Mouse (Mus musculus): ENCODE data around the gene Lias.

Gene Lias

DNA sequence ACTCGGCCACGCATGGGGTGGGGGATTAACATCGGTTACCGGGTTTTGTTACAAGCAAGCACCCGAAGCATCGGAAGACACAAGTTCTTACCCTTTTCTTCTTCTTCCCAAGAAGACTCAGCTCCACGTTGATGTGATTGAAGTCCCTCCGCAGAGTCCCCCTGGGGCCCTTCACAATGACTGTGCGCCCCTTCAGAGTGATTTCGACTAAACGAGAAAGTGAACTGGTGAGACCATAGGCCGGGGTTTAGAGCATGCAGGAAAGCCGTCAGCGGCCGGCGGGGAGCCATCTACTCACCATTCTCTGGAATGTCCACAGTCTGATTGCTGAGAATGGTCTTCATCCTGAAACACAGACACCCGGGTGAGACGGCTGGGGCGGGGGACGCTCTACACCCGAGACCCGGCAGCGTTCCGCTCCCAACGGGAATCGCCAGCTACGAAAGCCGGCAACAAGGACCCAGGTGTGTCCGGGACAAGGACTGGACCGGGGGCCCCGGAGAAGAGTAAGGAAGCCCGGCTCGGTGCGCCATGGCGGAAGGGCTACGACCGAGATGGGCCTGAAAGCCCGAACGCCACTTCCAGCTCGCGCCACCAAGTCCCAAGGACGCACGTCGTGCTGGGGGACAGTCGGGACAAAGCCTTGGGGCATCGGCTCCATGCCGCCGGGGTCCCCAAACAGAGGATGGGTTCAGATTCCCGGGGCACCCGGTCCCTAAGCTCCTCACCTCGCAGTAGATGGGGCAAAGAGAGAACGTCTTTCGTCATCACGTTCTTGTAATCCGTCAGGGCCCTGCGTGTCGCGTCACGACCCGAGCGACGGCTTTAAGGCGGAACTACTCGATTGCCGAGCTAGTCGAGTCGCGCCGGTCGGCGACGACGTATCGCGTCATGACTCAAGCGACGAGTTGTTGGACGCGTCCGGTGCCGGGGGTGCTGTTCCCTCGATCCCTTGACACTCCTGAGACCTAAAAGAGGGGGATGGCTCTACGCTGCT is at the start of gene Lias, which contains the start of gene Rpl9:
TSS of gene Lias (plus strand) at position 850 of the 997 bp plus-strand sequence.
TSS of gene Rpl9 (minus strand) at position 797 of the 997 bp plus-strand sequence.
- DNase-seq = peak; percentile 98

DNA sequence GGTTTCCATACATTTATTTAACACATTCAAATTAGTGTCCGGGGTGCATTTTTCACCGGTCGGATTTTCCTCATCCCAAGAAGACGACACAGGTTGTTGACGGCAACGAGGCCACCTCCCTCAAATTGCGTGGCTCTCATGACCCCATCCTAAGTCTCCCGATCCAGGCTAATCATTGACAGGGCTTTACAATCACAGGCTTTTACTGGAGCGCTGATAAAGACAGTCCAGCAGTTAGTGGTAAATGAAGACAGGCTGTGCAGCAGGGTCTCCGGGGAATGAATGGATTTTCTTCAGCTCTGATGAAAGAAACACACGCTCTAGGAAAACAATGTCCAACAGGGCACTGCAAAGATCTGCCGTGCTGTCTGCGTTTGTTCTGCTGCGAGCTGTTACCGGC is 43.1 kb upstream of the Lias start, which contains the start of gene Klb:
TSS of gene Klb (plus strand) at position 147 of the 400 bp plus-strand sequence.
- DNase-seq = no peak

DNA sequence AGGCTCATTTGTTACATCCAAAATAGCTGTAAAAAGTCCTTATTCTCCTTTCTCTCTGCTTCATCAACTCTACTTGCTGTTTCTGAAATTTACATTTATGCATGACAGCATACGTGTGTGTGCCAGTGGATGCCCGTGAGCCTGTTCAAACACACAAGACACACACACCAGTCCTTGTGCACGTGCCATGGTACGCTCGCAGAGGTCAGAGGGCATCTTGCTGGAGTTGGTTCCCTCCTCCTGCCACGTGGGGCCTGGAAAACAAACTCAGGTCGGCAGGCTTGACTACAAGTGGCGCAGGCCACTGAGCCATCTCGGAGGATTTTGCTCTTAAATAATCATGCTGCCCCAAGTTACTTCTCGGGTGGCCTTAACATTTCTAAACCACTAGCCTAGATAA is 40.8 kb upstream of the Lias start:
- DNase-seq = no peak

DNA sequence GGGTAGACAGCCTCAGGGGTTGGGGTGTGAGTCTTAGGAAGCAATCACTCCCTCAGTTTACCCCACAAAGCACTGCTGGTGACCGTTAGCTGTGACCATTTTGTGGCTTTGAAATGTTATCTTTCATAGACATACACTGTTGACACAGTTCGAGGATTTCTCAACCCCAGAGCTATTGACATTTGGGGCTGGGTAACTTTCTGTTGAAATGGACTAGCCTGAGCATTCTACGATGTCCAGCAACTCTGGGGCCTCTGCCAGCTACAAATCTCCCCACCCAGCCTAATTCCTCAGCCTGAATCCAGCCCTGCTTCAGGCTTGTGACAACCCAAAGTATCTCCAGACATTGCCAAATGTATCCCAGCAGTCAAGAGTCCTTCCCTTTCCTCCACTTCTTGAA is 37.2 kb upstream of the Lias start:
- DNase-seq = no peak

DNA sequence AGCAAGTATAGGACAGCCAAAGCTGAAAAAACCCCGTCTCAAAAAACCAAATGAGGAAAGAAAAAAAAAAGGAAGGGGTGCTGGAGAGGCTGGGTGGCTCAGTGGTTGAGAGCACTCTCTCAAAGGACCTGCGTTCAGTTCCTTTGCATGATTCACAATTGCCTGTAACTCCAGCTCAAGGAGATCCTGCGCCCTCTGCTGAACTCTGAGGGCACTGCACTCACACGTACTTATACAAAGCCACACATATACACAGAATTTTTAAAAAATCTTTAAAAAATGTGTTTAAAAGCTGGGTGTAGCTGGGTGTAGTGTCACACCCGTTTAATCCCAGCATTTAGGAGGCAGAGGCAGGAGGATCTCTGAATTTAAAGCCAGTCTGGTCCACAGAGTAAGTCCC is 36.3 kb upstream of the Lias start:
- no peak for DNase-seq

DNA sequence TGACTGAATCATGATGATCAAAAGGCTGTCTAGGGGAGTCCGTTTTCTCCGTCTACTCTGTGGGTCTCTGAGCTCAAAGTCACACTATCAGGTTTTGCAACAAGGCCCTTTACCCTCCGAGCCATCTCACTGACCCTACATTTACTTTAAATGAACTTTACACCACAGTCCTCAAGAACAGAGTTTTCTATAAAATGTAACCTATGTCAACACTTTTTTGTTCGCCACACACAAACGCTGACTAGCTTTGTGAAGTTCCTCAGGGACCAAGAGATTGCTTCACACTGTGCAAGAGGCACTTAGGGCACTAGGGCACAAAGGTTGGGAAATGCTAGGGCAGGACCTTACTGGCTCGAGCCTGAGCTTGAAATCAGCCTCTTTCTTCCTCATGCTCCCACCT is 34.4 kb upstream of the Lias start:
- DNase-seq = no peak

DNA sequence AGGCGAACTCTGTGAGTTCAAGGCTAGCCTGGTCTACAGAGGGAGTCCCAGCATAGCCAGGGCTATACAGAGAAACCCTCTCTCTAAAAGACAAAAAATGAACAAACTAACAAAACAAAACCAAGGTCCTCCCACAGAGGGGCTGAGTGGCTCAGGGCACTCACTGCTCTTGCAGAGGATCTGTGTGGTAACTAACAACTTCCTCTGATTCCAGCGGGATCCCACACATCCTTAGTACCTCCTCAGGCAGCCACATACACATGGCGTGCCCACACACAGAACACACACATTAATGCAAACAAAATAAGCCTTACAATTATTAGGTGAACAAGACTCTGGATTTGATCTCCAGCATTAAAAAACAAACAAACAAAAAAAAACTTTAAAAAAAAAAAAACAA is 33.5 kb upstream of the Lias start:
- DNase-seq = no peak

DNA sequence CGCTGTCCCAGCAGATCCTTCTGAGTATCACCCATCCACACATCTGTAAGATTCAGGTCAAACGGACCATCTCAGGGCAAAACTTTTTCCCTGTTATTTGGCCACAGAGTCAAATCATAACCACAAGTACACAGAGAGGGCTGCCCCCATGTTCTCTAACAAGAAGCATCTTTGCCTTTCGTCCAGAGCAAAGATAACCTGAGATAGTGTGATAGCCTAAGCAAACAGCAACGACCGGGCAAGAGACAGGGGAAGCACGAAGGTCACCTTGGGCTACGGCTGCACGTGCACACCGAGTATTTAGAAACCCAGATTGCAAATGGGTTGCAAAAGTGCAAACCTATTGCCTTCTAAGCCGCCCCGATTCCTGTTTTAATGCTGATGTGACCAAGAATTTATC is 23.5 kb upstream of the Lias start:
- DNase-seq = no peak

DNA sequence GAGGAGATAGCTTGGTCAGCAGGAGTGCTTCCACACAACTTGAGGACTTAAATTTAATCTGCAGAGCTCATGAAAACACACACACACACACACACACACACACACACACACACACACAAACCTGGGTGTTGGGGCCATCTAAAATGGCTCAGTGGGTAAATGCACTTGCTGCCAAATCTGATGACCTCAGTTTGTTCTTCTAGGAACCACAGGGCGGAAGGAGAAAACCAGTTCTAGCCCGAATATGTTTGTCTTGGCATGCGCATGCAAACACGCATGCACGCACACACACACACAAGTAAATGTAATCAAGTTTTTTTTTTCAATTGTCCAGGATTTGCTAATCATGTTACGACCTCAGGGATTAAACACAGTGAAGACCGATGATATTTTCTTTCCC is 19.7 kb upstream of the Lias start:
- no peak for DNase-seq

DNA sequence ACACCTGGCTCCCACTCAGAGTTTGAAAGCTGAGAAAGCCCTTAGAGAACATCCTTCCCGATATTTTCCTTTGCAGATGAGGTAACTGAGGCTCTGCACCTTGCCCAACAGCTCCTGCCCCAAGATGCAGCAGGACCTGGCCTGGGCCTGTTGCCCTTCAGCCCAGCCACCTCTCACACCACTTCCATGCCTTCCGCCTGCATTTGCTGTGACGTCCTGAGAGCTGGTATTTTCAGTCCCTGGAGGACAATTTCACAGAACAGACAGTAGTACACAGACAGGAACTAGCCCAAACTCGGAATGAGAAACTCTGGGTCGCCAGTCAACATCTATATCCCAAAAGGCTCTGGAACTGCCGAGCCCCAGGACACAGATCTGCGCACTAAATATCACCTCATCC is 16.6 kb upstream of the Lias start:
- no peak for DNase-seq

DNA sequence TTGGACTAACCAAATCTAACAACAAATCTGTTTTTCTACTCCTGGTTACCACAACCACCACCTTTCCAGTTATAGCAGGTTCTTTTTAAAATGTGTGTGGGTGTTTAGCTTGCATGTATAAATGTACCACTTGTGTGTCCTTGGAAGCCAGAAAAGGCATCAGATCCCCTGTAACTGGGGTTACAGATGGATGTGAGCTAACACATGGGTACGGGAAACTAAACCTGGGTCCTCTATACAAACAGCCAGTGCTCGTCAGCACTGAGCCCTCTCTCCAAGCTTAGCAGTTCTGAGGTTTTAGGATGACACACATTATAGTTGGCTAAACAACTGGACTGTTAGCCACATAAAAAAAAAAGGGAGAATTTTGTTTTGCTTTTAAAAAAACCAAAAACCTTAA is 5.6 kb upstream of the Lias start:
- DNase-seq = peak; percentile 10

DNA sequence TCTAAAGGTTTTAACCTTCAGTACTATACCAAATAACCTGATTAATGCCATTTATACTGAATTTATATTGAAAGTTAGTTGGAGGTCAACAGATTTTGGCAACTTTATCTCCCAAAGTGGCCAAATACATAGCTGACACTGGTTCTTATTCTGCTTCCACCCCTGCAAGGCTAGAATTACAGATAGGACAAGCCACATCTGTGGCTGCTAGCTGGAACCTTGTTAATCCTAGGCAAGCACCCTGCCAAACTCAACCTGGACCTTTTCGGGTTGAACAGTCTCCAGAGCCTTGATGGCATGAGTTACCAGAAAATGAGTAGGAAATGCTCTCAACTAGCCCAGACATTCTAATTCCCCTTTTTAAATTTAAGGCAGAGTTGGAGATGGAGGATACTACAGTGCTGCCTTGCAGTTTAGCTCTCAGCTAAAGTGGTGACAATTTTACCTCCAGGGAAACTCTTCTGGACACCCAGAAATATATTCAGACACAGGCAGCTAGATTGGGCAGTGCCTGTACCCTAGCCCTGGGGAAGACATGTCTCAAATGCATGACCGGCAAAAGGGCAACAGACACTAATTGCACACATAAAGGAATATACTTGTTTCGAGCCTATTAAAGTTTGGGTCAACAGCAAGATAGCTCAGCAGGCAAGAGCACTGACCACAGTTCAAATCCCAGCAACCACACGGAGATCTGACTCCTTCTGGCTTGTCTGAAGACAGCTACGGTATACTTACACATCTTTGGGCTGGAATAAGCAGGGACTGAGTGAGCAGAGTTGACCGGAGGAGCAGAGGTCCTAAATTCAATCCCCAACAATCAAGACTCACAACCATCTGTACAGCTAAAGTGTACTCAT is 4.1 kb upstream of the Lias start:
- no peak for DNase-seq

DNA sequence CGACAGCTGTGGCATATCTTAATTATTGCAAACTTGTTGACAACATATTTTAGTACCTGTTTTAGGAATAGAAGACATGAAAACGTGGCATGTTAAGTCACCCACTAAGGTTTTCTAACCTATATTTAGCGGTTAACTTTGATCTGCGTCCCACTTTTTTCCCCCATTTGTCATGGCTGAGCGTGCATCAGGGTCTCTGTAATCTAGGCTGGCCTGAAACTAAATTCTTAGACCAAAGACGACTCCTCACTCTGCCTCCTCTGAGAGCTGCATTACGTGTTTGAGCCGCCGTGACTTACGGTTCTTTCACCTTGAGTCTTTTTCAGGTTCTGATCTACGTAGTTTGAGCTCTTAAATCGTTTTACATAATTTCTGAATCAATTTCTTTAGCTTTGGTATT is 456 bp downstream of the Lias start:
- DNase-seq = no peak

DNA sequence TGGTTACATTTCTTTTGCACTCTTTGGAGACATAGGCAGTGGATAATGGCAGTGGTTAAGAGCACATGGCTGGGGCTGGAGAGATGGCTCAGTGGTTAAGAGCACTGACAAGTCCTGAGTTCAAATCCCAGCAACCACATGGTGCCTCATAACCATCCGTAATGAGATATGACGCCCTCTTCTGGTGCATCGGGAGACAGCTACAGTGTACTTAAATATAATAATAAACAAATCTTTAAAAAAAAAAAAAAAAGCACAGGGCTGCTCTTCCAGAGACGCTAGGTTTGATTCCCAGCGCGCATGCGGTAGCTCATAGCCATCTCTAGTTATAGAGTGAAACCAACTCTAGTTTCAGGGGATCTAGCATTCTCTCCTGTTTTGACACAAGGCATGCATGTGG is 3.1 kb downstream of the Lias start:
- DNase-seq = no peak

DNA sequence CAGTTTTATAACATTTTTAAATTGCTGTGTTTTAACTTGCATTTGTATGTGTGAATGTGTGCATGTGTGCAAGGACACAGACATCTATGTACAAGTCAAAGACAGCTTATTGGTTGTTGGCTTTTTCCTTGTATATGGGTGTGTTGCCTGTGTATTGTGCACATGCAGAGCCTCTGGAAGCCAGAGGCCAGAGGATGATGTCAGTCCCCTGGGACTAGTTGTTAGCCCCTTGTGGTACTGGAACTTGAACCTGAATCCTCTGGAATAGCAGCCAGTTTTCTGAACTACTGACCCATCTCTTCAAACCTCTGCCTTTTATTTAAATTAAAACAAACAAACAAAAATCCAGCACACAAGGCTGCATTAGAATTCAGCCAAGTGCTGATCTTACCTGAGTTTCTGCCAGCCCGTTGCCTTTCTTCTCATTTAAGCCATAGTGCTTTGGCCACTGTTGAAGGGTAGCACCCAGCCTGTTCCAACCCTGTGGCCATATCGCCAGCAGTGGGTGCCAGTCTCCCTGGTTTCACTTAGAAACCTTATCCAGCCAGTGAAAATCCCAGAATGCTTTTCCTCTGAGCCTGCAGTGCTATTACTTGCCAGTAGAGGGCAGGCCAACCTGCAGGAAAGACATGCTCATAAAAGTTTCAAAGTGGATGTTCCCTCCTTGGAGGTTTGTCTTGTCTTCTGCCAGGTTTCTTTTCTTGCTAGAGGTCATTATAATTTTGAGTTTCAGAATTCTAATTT is 10.1 kb downstream of the Lias start:
- peak; percentile 72 for DNase-seq

DNA sequence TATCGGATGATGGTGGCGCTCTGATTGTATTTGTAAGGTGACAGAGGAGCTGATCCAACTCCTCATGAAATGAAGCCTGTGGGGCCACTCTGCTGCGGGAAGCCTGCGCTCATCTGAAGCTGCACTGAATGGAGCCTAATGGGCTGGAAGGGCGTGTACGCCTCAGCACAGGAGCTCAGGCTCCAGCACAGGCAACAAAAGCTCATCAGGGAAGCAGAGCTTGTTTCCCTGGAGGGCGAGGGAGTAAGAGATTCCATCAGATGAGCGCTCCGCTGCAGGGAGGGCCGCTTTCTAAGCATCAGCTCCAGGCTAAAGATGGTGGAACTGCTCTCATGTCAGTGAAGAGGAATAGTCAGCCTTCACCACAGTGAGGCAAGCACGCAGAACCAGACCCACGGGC is 16.7 kb downstream of the Lias start:
- no peak for DNase-seq

DNA sequence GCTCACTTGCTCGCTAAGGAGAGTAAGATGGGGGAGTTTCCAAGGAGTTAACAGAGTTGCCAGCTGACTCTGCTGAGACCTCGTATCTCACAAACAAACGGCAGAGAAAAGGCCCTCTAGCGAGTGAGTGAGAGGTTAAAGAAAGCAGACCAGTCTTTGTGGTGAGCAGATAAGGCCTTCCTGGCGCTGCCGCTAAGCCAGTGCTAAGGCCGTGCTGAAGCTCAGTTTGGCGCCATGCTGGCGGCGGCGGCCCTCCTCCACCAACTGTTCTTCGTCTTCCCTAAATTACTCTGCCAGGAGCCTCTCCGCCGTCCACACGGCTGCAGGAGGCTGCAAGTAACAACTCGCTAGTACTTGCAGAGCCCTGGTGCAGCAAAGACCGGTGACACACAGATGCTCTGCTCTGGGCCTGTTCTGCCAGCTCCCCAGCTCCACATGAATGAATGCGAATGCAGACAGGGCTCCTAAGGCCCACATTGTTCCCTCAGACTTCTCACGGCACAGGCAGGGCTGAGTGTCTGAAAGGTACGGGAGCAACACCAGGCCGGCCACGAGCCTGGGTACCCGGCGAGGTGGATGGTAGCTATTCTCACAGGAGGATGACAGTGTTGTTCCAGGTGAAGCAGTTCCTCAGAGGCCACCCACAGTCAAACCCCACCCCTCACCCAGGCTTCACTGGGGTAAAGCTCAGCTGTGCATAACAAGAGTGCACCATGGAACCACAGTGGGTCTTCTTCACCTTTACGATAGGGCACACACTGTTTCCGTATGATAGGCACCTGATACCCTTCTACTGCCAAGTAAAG is 24.6 kb downstream of the Lias start:
- no peak for DNase-seq

DNA sequence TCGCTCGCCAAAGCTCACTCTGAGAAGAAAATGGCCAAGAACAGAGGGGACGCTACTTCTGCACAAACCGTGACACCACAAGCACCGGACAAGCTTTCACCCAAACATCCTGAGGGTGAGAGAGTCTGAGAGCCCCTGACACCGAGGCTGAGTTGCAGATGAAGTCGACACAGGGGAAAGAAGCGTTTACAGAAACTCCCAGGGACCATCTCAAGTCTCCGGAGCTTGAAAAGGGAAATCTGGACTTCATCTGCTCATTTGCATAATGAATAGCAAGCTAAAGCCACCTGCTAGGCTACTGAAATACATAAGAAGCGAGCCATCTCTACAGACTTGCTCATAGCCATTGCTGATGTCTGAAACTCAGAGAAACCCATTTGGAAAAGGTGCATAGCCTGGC is 27.8 kb downstream of the Lias start:
- no peak for DNase-seq

DNA sequence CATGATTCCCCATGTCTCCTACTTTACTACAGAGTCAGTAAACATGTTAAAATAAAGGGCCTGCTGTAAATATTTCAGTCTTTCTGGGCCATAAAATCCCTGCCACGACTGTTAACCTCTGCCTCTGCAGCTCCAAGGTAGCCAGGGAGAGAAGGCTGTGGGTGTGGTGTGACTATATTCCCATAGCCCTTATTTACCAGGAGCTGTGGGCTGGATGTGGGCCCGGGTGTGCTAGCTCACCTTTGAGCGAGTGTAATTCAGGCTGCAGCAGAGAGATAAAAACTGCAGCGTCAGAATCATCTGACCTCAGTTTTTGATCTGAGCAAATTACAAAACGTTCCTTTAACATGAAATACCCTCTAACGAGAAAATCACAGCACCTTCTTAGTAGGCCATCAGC is 29.5 kb downstream of the Lias start:
- no peak for DNase-seq

DNA sequence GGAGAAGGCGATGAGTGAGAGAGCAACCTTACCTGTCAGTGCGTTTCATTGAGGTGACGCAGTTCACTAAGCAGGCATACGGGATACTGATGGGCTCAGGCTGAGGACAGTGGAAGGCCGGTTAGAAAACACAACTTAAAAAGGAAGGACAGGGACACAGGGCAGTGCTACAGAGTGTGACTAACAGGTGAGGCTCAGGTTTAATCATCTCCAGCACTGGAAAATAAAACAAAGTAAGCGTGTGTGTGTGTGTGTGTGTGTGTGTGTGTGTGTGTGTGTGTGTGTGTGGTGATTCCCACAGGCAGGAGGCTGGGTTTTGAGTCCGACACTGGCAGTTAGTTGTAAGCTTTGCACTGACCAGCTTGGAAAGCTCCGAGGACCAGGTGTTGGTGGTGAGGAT is 31.5 kb downstream of the Lias start:
- DNase-seq = no peak

DNA sequence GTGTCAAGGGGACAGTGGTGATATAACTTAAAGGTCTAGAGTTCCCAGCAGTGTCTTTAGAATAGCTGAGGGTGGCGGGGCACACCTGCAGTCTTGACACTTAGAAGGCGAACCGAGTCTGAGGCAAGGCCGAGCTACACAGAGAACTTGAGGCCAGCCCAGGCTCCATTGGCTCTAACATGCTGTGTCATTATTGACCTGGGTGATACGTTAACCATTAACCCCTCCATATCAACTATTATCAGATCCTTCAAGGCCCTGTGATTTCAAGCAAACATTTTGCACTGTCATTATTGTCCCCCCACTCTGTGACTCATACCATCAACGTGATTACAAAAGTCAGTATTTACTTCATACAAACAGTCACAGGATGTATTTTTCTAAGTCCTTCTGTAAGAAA is 32.9 kb downstream of the Lias start:
- no peak for DNase-seq

DNA sequence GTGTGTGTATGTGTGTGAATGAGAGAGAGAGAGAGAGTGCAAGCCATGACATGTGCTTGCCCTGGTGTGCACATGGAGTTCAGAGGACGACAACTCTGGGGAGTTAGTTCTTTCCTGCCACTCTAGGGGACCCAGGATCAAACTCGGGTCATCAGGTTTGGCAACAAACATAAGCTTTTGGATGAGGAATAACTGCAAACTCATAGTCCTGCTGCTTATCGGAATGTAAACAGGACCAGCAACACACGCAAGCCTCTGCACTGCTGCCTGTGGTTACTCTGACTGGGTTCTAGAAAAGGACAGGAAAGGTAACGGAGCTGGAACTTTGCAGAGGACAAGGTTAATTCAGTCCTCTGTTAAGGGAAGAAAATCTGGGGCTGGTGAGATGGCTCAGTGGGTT is 34.0 kb downstream of the Lias start:
- DNase-seq = no peak
